Comparison of ENCODE assay signal across 19 mouse cellular contexts in genomic region chr16:24096076-24096475, GRCm38 (mm10).
DNase-seq lines count a peak whose midpoint lies in the region; ATAC-seq and TF ChIP-seq lines count a peak whose summit lies in the region.
"Had no signal": no experiment of that assay in that cellular context is flagged by ENCODE, and none has a peak within 500 bp of the region (broad histone marks: within the 10 kb centered on the region; RNA-seq: fewer than 3 reads in every experiment).

No protein-coding gene starts in this region.

- no peak overlapping the region for H3K4me3 ChIP-seq in heart, postnatal 0 days (ENCODE audit: low read depth, low read length)
- no peak overlapping the region for H3K4me3 ChIP-seq in stomach, postnatal 0 days (ENCODE audit: low read depth, low read length)
- H3K4me3 ChIP-seq: embryonic facial prominence, embryonic 10.5 days; forebrain, embryonic 13.5 days; heart, embryonic 10.5 days; heart, embryonic 15.5 days; hindbrain, embryonic 13.5 days had no signal

- TF ChIP-seq CTCF in heart, postnatal 0 days (IDR thresholded peaks at IDR 0.05; ENCODE audit: low read depth) = no peak
- TF ChIP-seq CTCF in stomach, postnatal 0 days (IDR thresholded peaks at IDR 0.05; ENCODE audit: low read depth) = no peak

- no peak overlapping the region for H3K9ac ChIP-seq in heart, postnatal 0 days (replicated peaks; ENCODE audit: low read depth, low read length)
- H3K9ac ChIP-seq in stomach, postnatal 0 days (ENCODE audit: low read length) = no peak overlapping the region
- H3K9ac ChIP-seq: forebrain, embryonic 13.5 days; forebrain, postnatal 0 days; heart, embryonic 15.5 days; hindbrain, embryonic 13.5 days had no signal

- DNase-seq in gastrocnemius, adult 18-20 months (ENCODE audit: low spot score) = peak; percentile 41
- no peak for DNase-seq in gastrocnemius, postnatal 10 days
- peak; percentile 17 for DNase-seq in heart, postnatal 0 days (ENCODE audit: low spot score)
- DNase-seq in heart, postnatal 25 days (ENCODE audit: low spot score) = no peak
- peak; percentile 66 for DNase-seq in adipocyte (ENCODE audit: low spot score)
- DNase-seq in stomach, postnatal 0 days (ENCODE audit: low spot score) = peak; percentile 5
- DNase-seq in kidney, adult 18-20 months = no peak
- DNase-seq: adrenal gland, adult 8-10 months; cerebellum, adult 2 months; cerebellum, postnatal 10 days; forebrain, postnatal 0 days; kidney, adult 11 months had no signal

- TF ChIP-seq EP300 in heart, postnatal 0 days (IDR thresholded peaks at IDR 0.05; ENCODE audit: low read depth) = no peak
- TF ChIP-seq EP300 in stomach, postnatal 0 days (optimal IDR thresholded peaks at IDR 0.05) = no peak

- H3K4me2 ChIP-seq in heart, postnatal 0 days (ENCODE audit: low read depth, low read length) = no peak overlapping the region
- no peak overlapping the region for H3K4me2 ChIP-seq in stomach, postnatal 0 days (replicated peaks; ENCODE audit: low read depth)
- H3K4me2 ChIP-seq: forebrain, embryonic 13.5 days; heart, embryonic 15.5 days; hindbrain, embryonic 13.5 days had no signal

- ATAC-seq in heart, postnatal 0 days (ENCODE audit: insufficient read depth, low read depth) = no peak
- no peak for ATAC-seq in stomach, postnatal 0 days (ENCODE audit: low FRiP score, low TSS enrichment)
- ATAC-seq: forebrain, embryonic 13.5 days; forebrain, postnatal 0 days; hindbrain, postnatal 0 days had no signal

- H3K27me3 ChIP-seq in heart, postnatal 0 days (ENCODE audit: control insufficient read depth, insufficient read depth, low read length) = no peaks in the 10 kb centered on the region
- H3K27me3 ChIP-seq in stomach, postnatal 0 days (ENCODE audit: control insufficient read depth, insufficient read depth, low read length) = no peaks in the 10 kb centered on the region
- H3K27me3 ChIP-seq: CH12.LX; forebrain, embryonic 13.5 days; heart, embryonic 15.5 days; hindbrain, embryonic 13.5 days had no signal

- no peaks in the 10 kb centered on the region for H3K36me3 ChIP-seq in heart, postnatal 0 days (replicated peaks; ENCODE audit: control insufficient read depth, insufficient read depth, low read length)
- H3K36me3 ChIP-seq in stomach, postnatal 0 days (ENCODE audit: control insufficient read depth, insufficient read depth, low read length) = no peaks in the 10 kb centered on the region
- H3K36me3 ChIP-seq: embryonic facial prominence, embryonic 10.5 days; heart, embryonic 10.5 days; heart, embryonic 15.5 days; hindbrain, embryonic 13.5 days had no signal

- H3K27ac ChIP-seq in heart, postnatal 0 days (ENCODE audit: low read depth) = no peak overlapping the region
- H3K27ac ChIP-seq in stomach, postnatal 0 days (replicated peaks) = no peak overlapping the region
- H3K27ac ChIP-seq: embryonic facial prominence, embryonic 10.5 days; forebrain, embryonic 13.5 days; heart, embryonic 10.5 days; heart, embryonic 15.5 days; hindbrain, embryonic 13.5 days; hindbrain, postnatal 0 days had no signal

- intact Hi-C loops in heart, postnatal 25 days (cut with DNase I) = no loop called here

- H3K9me3 ChIP-seq in heart, postnatal 0 days (replicated peaks; ENCODE audit: control insufficient read depth, low read length) = no peaks in the 10 kb centered on the region
- H3K9me3 ChIP-seq in stomach, postnatal 0 days (ENCODE audit: control insufficient read depth, low read length) = no peaks in the 10 kb centered on the region
- H3K9me3 ChIP-seq: embryonic facial prominence, embryonic 10.5 days; heart, embryonic 10.5 days; heart, embryonic 15.5 days; hindbrain, embryonic 13.5 days had no signal

- no peaks in the 10 kb centered on the region for H3K4me1 ChIP-seq in heart, postnatal 0 days (ENCODE audit: control insufficient read depth, insufficient read depth)
- H3K4me1 ChIP-seq in stomach, postnatal 0 days (replicated peaks; ENCODE audit: control insufficient read depth, insufficient read depth) = no peaks in the 10 kb centered on the region
- H3K4me1 ChIP-seq: embryonic facial prominence, embryonic 10.5 days; forebrain, embryonic 13.5 days; heart, embryonic 10.5 days; heart, embryonic 15.5 days; hindbrain, embryonic 13.5 days had no signal

- WGBS in heart, postnatal 0 days = 59% methylated on average over 1 of the region's 1 CpGs
- 61% methylated on average over 1 of the region's 1 CpGs for WGBS in stomach, postnatal 0 days

Comparison
In these comparisons a context has a peak if more than half of its experiments do, and no peak if none do; other contexts are left out.
1. DNase-seq: peak in gastrocnemius, adult 18-20 months (single experiment), heart, postnatal 0 days (single experiment), adipocyte (single experiment) and stomach, postnatal 0 days (single experiment); none in gastrocnemius, postnatal 10 days (single experiment), heart, postnatal 25 days (single experiment) and kidney, adult 18-20 months (single experiment).